Mouse (Mus musculus): Measurements from ENCODE around the gene Arntl.

Arntl gene

GRCm38 (mm10) chr7:113295077-113295890, 88.0 kb downstream of the Arntl start:
- DNase-seq: peak; percentile 66

- no peak for DNase-seq
Observed at GRCm38 (mm10) chr7:113297813-113298212, 90.5 kb downstream of the Arntl start.

GRCm38 (mm10) chr7:113310136-113310535, 102.9 kb downstream of the Arntl start:
- no peak for DNase-seq

- DNase-seq: peak; percentile 48
Observed at GRCm38 (mm10) chr7:113311784-113312183, 104.5 kb downstream of the Arntl start.

- no peak for DNase-seq
Observed at GRCm38 (mm10) chr7:113320128-113320527, 112.9 kb downstream of the Arntl start.

GRCm38 (mm10) chr7:113334036-113334435, 126.8 kb downstream of the Arntl start:
- no peak for DNase-seq

- DNase-seq: no peak
Observed at GRCm38 (mm10) chr7:113335250-113335649, 128.0 kb downstream of the Arntl start.

GRCm38 (mm10) chr7:113347271-113347670, 140.0 kb downstream of the Arntl start:
- no peak for DNase-seq

- no peak for DNase-seq
Observed at GRCm38 (mm10) chr7:113347694-113348093, 140.4 kb downstream of the Arntl start.

GRCm38 (mm10) chr7:113349089-113349488, 141.8 kb downstream of the Arntl start:
- no peak for DNase-seq
